Mouse (Mus musculus): ENCODE data around the gene Olfr128.
"Not testable (repeated sequence)": the region's sequence is repeated elsewhere in the genome, so short reads cannot be mapped to it uniquely, and the experiment has no call there.

Olfr128 gene

DNA sequence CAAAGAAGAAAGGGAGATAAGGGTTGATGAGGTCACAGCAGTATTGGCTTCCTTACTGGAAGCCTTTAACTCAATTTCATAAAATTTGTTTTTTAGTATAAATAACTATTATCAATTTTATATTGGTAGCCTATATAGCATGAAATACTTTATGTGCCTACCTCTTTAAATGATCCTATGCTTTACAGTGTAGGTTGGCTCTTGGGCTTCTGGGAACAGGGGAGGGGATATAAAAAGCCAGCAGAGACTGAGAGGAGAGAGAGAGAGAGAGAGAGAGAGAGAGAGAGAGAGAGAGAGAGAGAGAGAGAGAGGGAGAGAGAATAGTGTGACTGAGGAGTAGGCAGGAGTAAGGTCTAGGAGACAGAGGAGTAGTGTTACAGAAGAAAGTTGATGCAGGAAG lies at the start of gene Olfr128:
Olfr128 (plus strand) TSS at position 301 of the 400 bp plus-strand sequence.
- DNase-seq (ENCODE audit: low spot score), result no peak

DNA sequence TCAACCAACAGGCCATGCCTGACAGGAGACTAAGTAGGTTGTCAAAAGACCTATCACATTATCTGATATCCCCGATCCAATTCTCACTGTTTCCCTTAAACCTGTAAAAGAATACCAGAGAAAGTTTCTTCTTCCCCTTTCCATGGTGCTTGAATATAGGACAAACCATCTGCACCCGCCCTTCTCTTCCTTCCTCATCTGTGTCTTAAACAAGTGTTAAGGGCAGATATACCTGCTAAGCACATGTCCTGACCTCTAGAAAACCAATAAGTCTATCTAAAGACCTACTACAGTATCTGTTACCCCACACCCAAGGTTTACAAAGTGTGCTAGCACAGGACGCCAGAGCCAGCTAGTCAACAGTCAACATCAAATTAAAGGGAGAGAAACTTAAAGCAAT lies 46.5 kb upstream of the Olfr128 start:
- DNase-seq (ENCODE audit: low spot score), result no peak

DNA sequence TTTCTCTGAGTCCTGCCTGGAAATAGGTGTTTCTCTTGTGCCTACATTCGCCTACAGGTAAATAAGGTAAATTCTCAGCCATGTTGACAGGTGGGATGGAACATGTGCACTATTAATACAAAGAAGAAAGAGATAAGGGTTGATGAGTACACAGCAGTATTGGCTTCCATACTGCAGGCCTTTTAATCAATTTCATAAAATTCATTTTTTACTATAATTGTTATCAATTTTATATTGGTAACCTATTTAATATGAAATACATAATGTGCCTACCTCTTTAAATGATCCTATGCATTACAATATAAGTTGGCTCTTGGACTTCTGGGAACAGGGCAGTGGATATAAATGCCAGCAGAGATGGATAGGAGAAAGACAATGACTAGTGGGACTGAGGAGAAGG lies 20.2 kb upstream of the Olfr128 start, which contains the start of gene Olfr127:
Olfr127 (plus strand) TSS at position 301 of the 400 bp plus-strand sequence.
- DNase-seq (ENCODE audit: low spot score), result no peak

DNA sequence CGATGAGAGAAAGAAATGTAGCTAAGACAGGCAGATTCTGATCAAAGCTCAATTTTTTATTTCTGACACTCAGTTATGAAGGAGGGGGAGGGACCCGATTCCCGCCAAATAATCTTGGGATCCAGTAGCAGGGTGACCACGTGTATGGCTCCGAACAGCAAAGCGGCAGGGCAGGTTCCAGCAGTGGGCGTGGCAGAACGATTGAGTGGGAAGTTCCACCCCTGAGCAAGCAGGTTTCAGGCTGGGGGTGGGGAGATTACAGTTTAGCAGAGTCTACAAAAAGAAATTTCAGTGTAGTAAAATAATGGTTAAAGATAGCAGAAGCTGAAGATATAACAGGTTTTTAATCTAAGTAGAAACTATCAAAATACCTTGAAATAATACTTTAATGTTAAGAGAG lies 13.5 kb upstream of the Olfr128 start:
- DNase-seq (ENCODE audit: low spot score), result not testable (repeated sequence)

DNA sequence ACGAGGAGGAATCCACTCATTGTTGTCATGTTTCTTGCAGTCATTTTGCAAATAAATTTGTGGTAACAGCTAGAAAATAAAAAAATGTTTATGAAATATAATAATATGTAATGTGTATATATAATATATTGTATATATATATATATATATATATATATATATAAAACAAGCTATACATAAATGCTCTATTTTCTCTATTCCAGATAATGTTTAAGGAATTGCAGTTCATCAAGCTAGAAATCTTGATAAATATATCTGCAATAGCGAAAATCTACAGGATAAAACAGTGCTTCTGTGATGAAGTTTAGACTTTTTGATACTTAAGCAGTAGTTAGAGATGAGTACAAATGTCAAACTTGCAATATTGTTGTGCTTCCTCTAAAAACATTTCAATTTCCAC lies 32.6 kb downstream of the Olfr128 start, which contains the start of gene Olfr761:
Olfr761 (minus strand) TSS at position 101 of the 400 bp plus-strand sequence.
- no peak for DNase-seq (ENCODE audit: low spot score)

DNA sequence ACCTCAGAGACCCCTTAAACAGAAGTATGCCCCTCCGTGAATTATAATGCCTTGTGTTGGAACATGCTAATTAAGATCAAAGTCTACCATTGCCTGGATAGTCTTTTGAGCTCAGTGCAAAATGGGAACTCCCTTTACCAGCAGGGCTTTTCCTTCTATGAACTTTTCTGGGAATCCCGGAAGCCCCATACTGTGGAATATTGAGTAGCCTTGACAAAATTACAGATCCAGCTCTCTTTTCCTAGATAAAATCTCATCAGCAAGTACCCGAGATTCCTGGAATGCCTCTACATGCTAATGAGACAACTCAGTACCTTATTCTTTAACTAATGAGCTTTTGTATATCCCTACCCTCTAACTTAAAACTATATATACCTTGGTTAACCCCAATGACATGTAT lies 53.2 kb downstream of the Olfr128 start:
- no peak for DNase-seq (ENCODE audit: low spot score)
